ENCODE assay signal across 10 mouse cellular contexts in genomic region chr4:83206803-83207586, GRCm38 (mm10).
DNase-seq lines count a peak whose midpoint lies in the region; ATAC-seq and TF ChIP-seq lines count a peak whose summit lies in the region.
"Had no signal": no experiment of that assay in that cellular context is flagged by ENCODE, and none has a peak within 500 bp of the region (broad histone marks: within the 10 kb centered on the region; RNA-seq: fewer than 3 reads in every experiment).

No protein-coding gene starts in this region.

- peaks cover 16% of the 10 kb centered on the region for H3K4me1 ChIP-seq in hindbrain, embryonic 13.5 days (replicated peaks)
- H3K4me1 ChIP-seq in hindbrain, embryonic 10.5 days (replicated peaks): 0 out of 2 replicates have a peak, but pooled peaks cover 6% of the 10 kb centered on the region

- WGBS in hindbrain, embryonic 13.5 days: 41% methylated on average over 10 of the region's 10 CpGs
- WGBS in hindbrain, embryonic 10.5 days: 67% methylated on average over 10 of the region's 10 CpGs

- no peaks in the 10 kb centered on the region for H3K9me3 ChIP-seq in hindbrain, embryonic 13.5 days
- no peaks in the 10 kb centered on the region for H3K9me3 ChIP-seq in hindbrain, embryonic 10.5 days

- H3K4me2 ChIP-seq in hindbrain, embryonic 13.5 days: peak overlapping the region; percentile 21

- peak overlapping the region; percentile 81 for H3K27ac ChIP-seq in hindbrain, embryonic 13.5 days
- no peak overlapping the region for H3K27ac ChIP-seq in hindbrain, embryonic 10.5 days
- H3K27ac ChIP-seq in layer of hippocampus, adult 2 months: peak overlapping the region; percentile 62; the same call in 1 of the 2 replicates

- DNase-seq in hindbrain, embryonic 10.5 days (ENCODE audit: low spot score): no peak
- DNase-seq in cerebellum, postnatal 25 days: peak; percentile 61 to 62
- DNase-seq in layer of hippocampus, adult 2 months (ENCODE audit: low spot score in 2 of 2): peak in 1 of 2 experiments; percentile 45
- DNase-seq in retina, embryonic 14.5 days (ENCODE audit: low spot score): peak; percentile 69
- DNase-seq in heart, postnatal 4 days: no peak
- no peak for DNase-seq in urinary bladder, adult 18-20 months (ENCODE audit: low spot score in 2 of 2)
- DNase-seq in adrenal gland, postnatal 25 days: no peak
- DNase-seq: kidney, postnatal 36 days had no signal

- peak; percentile 81 for ATAC-seq in hindbrain, embryonic 13.5 days (ENCODE audit: low FRiP score)
- ATAC-seq: CD4-positive, CD25-positive, alpha-beta regulatory T cell, adult 4 months had no signal

- H3K36me3 ChIP-seq in hindbrain, embryonic 13.5 days: no peaks in the 10 kb centered on the region
- no peaks in the 10 kb centered on the region for H3K36me3 ChIP-seq in hindbrain, embryonic 10.5 days

- TF ChIP-seq CTCF in layer of hippocampus, adult 2 months (conservative IDR thresholded peaks at IDR 0.05): no peak

- H3K4me3 ChIP-seq in hindbrain, embryonic 13.5 days: no peak overlapping the region
- H3K4me3 ChIP-seq in hindbrain, embryonic 10.5 days: no peak overlapping the region
- H3K4me3 ChIP-seq in layer of hippocampus, adult 2 months: no peak overlapping the region; the same call in 1 of the 2 replicates

- no peaks in the 10 kb centered on the region for H3K27me3 ChIP-seq in hindbrain, embryonic 13.5 days
- H3K27me3 ChIP-seq in hindbrain, embryonic 10.5 days (ENCODE audit: insufficient read depth, poor library complexity, severe bottlenecking): no peaks in the 10 kb centered on the region

- no peak overlapping the region for H3K9ac ChIP-seq in hindbrain, embryonic 13.5 days

Comparison
In these comparisons a context has a peak if more than half of its experiments do, and no peak if none do; other contexts are left out.
1. DNase-seq: peak in cerebellum, postnatal 25 days (2 of 2) and retina, embryonic 14.5 days (single experiment); none in hindbrain, embryonic 10.5 days (single experiment), heart, postnatal 4 days (single experiment), urinary bladder, adult 18-20 months (0 of 2) and adrenal gland, postnatal 25 days (single experiment).